Mouse (Mus musculus): ENCODE data around the gene Tmem222. TPM values are rescaled to one million over a fixed set of nuclear protein-coding genes. Genes with fewer than 3 reads are reported as not detected.

Tmem222 gene
- polyA plus RNA-seq, 1 experiment = 28.5 TPM

DNA sequence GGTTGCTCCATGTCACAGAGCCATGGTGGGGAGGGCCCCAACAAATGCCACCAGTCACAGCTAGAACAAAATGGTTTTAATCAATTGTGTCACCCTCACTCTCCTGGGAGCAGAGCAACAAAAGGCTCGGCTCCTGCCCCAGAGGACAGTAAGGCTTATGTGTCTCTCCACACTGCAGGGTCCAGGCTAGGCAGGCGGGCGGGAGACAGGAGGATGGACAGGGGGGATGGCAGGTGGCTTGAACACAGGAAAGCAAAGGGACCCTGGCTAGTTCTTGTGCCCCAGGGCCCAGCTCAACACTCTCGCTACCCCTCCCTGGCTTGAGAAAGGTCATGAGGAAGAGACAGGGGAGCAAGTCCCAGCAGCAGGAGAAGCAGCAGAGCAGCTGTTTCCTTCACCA, 14.8 kb upstream of the Tmem222 start:
- no peak overlapping the region for H3K27ac ChIP-seq (ENCODE audit: insufficient read depth, low read length)
- peaks cover 4% of the 10 kb centered on the region for H3K4me1 ChIP-seq (ENCODE audit: control insufficient read depth, insufficient read depth, low read length)
- no peak for TF ChIP-seq POLR2A (IDR thresholded peaks at IDR 0.05; ENCODE audit: insufficient read depth, low read length)
- no peak for TF ChIP-seq EP300 (IDR thresholded peaks at IDR 0.05; ENCODE audit: insufficient read depth, low read depth, low read length)
- TF ChIP-seq CTCF (IDR thresholded peaks at IDR 0.05; ENCODE audit: low read depth, low read length) = no peak
- no peaks in the 10 kb centered on the region for H3K9me3 ChIP-seq (replicated peaks; ENCODE audit: control insufficient read depth, insufficient read depth, low read length, poor library complexity, severe bottlenecking)
- no peak overlapping the region for H3K4me3 ChIP-seq (ENCODE audit: low read depth, low read length)
- no peak overlapping the region for H3K9ac ChIP-seq (ENCODE audit: low read depth, poor library complexity, severe bottlenecking)
- H3K36me3 ChIP-seq (ENCODE audit: control insufficient read depth, insufficient read depth, low read length, poor library complexity, severe bottlenecking) = peaks cover 16% of the 10 kb centered on the region; the same call in 1 of the 2 replicates
- no peaks in the 10 kb centered on the region for H3K27me3 ChIP-seq (ENCODE audit: control insufficient read depth, insufficient read depth, low read length, poor library complexity, severe bottlenecking)

DNA sequence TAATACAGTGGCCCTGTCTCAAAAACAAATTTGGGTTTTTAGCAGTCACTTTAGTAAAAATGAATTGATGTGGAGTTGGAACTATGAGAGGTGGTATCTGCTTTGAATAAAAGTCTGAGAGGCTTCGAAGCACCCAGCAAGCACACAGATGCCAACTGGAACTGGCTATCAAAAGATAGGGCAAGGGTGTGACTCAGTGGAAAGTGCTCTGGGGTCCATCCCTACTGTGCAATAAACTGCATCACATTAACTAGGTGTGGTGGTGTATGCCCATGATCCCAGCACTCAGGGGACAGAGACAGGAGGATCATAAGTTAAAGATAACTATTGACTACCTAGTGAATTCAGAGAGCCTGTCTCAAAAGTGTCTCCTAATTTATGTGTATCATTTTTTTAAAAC, 13.7 kb upstream of the Tmem222 start:
- Histone ChIP-seq H3K4me3 (ENCODE audit: low read depth, low read length) (no peak overlapping the region), H3K27me3 (ENCODE audit: control insufficient read depth, insufficient read depth, low read length, poor library complexity, severe bottlenecking) (no peaks in the 10 kb centered on the region), H3K4me1 (ENCODE audit: control insufficient read depth, insufficient read depth, low read length) (peaks cover 4% of the 10 kb centered on the region), H3K9ac (ENCODE audit: low read depth, poor library complexity, severe bottlenecking) (no peak overlapping the region), H3K27ac (ENCODE audit: insufficient read depth, low read length) (no peak overlapping the region), H3K9me3 (replicated peaks; ENCODE audit: control insufficient read depth, insufficient read depth, low read length, poor library complexity, severe bottlenecking) (no peaks in the 10 kb centered on the region), H3K36me3 (ENCODE audit: control insufficient read depth, insufficient read depth, low read length, poor library complexity, severe bottlenecking) (peaks cover 14% of the 10 kb centered on the region; the same call in 1 of the 2 replicates)
- TF ChIP-seq POLR2A (IDR thresholded peaks at IDR 0.05; ENCODE audit: insufficient read depth, low read length) = no peak

DNA sequence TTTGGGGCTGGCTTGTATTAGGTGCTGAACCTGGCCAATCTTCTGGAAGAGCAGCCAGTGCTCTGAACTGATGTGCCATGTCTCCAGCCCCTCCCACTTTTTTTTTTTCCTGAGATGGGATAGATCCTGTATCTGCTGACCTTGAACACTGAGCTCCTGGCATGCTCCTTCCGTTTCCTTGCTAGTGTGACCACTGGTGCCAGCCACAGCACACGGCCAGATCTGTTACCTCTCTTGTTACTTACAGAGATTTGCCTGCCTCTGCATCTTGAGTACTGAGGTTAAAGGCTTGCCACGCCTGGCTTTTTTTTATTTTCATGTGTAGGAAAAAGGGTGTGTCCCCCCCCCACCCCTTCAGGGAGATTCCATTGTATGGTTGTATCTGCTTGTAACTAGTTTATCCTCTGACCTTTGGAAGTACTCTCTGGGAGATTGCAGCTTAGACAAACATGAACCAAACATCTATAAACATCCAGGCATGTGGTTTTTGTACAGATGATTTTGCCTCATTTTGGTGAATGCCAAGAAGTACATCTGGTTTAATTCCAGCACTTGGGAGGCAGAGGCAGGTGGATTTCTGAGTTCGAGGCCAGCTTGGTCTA, 9.0 kb upstream of the Tmem222 start:
- TF ChIP-seq EP300 (IDR thresholded peaks at IDR 0.05; ENCODE audit: insufficient read depth, low read depth, low read length) = no peak
- no peak for TF ChIP-seq POLR2A (IDR thresholded peaks at IDR 0.05; ENCODE audit: insufficient read depth, low read length)
- TF ChIP-seq CTCF (IDR thresholded peaks at IDR 0.05; ENCODE audit: low read depth, low read length) = no peak
- Histone ChIP-seq H3K9me3 (replicated peaks; ENCODE audit: control insufficient read depth, insufficient read depth, low read length, poor library complexity, severe bottlenecking) (no peaks in the 10 kb centered on the region), H3K27ac (ENCODE audit: insufficient read depth, low read length) (peak overlapping the region; percentile 42; the same call in 1 of the 2 replicates), H3K36me3 (ENCODE audit: control insufficient read depth, insufficient read depth, low read length, poor library complexity, severe bottlenecking) (no peaks in the 10 kb centered on the region), H3K9ac (ENCODE audit: low read depth, poor library complexity, severe bottlenecking) (no peak overlapping the region), H3K4me3 (ENCODE audit: low read depth, low read length) (no peak overlapping the region), H3K27me3 (ENCODE audit: control insufficient read depth, insufficient read depth, low read length, poor library complexity, severe bottlenecking) (no peaks in the 10 kb centered on the region), H3K4me1 (ENCODE audit: control insufficient read depth, insufficient read depth, low read length) (no peaks in the 10 kb centered on the region)

DNA sequence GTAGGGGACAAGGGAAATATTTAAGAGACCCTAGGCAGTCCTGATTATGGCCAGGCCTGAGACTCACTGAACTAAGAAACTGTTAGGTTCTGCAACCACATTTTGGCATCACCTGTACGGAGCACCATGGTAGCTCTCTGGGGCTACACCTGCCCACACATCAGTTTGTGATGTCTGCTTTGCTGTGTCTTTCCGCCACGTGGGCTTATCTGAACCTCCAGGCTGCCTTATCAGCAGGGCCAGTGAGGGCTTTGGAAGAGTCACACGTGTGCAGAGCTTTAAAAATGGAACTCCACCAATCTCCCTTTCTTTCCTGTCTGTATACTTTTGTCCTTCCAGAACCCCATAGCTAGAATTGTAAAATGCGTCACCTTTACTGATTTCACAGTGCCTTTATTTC, 8.4 kb upstream of the Tmem222 start:
- no peaks in the 10 kb centered on the region for H3K4me1 ChIP-seq (ENCODE audit: control insufficient read depth, insufficient read depth, low read length)
- no peak overlapping the region for H3K27ac ChIP-seq (ENCODE audit: insufficient read depth, low read length)
- no peaks in the 10 kb centered on the region for H3K27me3 ChIP-seq (ENCODE audit: control insufficient read depth, insufficient read depth, low read length, poor library complexity, severe bottlenecking)
- H3K4me3 ChIP-seq (ENCODE audit: low read depth, low read length) = no peak overlapping the region
- H3K9ac ChIP-seq (ENCODE audit: low read depth, poor library complexity, severe bottlenecking) = no peak overlapping the region
- no peaks in the 10 kb centered on the region for H3K9me3 ChIP-seq (replicated peaks; ENCODE audit: control insufficient read depth, insufficient read depth, low read length, poor library complexity, severe bottlenecking)
- no peaks in the 10 kb centered on the region for H3K36me3 ChIP-seq (ENCODE audit: control insufficient read depth, insufficient read depth, low read length, poor library complexity, severe bottlenecking)
- TF ChIP-seq CTCF (IDR thresholded peaks at IDR 0.05; ENCODE audit: low read depth, low read length) = no peak
- TF ChIP-seq POLR2A (IDR thresholded peaks at IDR 0.05; ENCODE audit: insufficient read depth, low read length) = no peak
- no peak for TF ChIP-seq EP300 (IDR thresholded peaks at IDR 0.05; ENCODE audit: insufficient read depth, low read depth, low read length)

DNA sequence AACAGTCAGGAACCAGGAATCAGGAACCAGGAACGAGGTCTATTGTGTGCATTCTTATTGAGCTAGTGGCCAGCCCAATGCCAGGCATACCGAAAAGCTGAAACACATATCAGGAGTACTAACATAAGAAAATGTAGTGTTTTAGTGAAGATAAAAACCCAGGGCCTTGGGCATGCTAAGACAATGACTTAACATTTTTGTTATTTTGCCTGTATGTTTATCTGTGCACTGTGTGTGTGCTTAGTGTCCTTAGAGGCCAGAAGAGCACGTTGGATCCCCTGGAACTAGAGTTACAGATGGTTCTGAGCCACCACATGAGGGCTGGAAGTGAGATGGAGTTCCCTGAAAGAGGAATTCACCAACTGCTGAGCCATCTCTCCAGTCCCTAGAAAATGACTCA, 7.7 kb upstream of the Tmem222 start:
- TF ChIP-seq EP300 (IDR thresholded peaks at IDR 0.05; ENCODE audit: insufficient read depth, low read depth, low read length) (no peak), CTCF (IDR thresholded peaks at IDR 0.05; ENCODE audit: low read depth, low read length) (no peak), POLR2A (IDR thresholded peaks at IDR 0.05; ENCODE audit: insufficient read depth, low read length) (no peak)
- no peaks in the 10 kb centered on the region for H3K36me3 ChIP-seq (ENCODE audit: control insufficient read depth, insufficient read depth, low read length, poor library complexity, severe bottlenecking)
- no peaks in the 10 kb centered on the region for H3K9me3 ChIP-seq (replicated peaks; ENCODE audit: control insufficient read depth, insufficient read depth, low read length, poor library complexity, severe bottlenecking)
- H3K27me3 ChIP-seq (ENCODE audit: control insufficient read depth, insufficient read depth, low read length, poor library complexity, severe bottlenecking) = no peaks in the 10 kb centered on the region
- H3K4me1 ChIP-seq (ENCODE audit: control insufficient read depth, insufficient read depth, low read length) = no peaks in the 10 kb centered on the region
- no peak overlapping the region for H3K27ac ChIP-seq (ENCODE audit: insufficient read depth, low read length)
- H3K4me3 ChIP-seq (ENCODE audit: low read depth, low read length) = no peak overlapping the region
- no peak overlapping the region for H3K9ac ChIP-seq (ENCODE audit: low read depth, poor library complexity, severe bottlenecking)

DNA sequence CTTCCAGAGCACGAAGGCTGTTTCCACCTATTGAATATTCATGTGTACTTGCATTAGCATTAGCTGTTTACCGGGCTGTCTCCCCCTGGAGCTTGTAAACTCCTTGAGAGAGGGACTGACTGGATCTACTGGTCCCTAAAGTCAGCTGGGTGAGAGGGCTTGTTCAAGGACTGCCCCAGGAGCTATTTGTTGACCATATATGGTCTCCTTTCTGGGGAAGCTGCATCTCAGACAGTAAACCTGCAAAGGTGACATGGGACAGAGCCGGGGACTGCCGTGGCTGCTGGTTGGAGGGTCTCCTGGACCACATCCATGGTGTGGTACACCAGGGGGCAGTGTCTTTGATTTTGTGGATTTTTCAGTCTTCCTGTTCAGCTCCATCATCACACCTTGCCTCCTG, 5.1 kb upstream of the Tmem222 start:
- TF ChIP-seq CTCF (IDR thresholded peaks at IDR 0.05; ENCODE audit: low read depth, low read length) (no peak), EP300 (IDR thresholded peaks at IDR 0.05; ENCODE audit: insufficient read depth, low read depth, low read length) (no peak), POLR2A (IDR thresholded peaks at IDR 0.05; ENCODE audit: insufficient read depth, low read length) (no peak)
- no peaks in the 10 kb centered on the region for H3K9me3 ChIP-seq (replicated peaks; ENCODE audit: control insufficient read depth, insufficient read depth, low read length, poor library complexity, severe bottlenecking)
- H3K27me3 ChIP-seq (ENCODE audit: control insufficient read depth, insufficient read depth, low read length, poor library complexity, severe bottlenecking) = no peaks in the 10 kb centered on the region
- H3K36me3 ChIP-seq (ENCODE audit: control insufficient read depth, insufficient read depth, low read length, poor library complexity, severe bottlenecking) = no peaks in the 10 kb centered on the region
- no peaks in the 10 kb centered on the region for H3K4me1 ChIP-seq (ENCODE audit: control insufficient read depth, insufficient read depth, low read length)
- H3K27ac ChIP-seq (ENCODE audit: insufficient read depth, low read length) = peak overlapping the region; percentile 28; the same call in 1 of the 2 replicates
- no peak overlapping the region for H3K9ac ChIP-seq (ENCODE audit: low read depth, poor library complexity, severe bottlenecking)
- H3K4me3 ChIP-seq (ENCODE audit: low read depth, low read length) = no peak overlapping the region

Measured in ES-Bruce4 (cell line).